Mouse (Mus musculus) kidney, embryonic 16.5 days (tissue): Measurements from ENCODE around the gene Glp1r. TPM values are rescaled to one million over a fixed set of nuclear protein-coding genes. Genes with fewer than 3 reads are reported as not detected.

Experiments used
- ATAC-seq: fragments of 200-750 bp; cut with Nextera tagmentation; 2 replicates; pipeline ENCODE4 v1.8.0; 2017; ENCODE audit warnings: moderate TSS enrichment; ENCODE audit not compliant: low FRiP score, low TSS enrichment
- H3K27ac ChIP-seq: fragments of 300-500 bp; sonication (generic); 2 replicates; pipeline ENCODE4 v1.5.1; 2014; ENCODE audit warnings: low read length
- H3K27me3 ChIP-seq: fragments of 300-500 bp; sonication (generic); 2 replicates; pipeline ENCODE4 v1.6.1; 2014; ENCODE audit warnings: low read length, control low read depth, mixed read lengths; ENCODE audit not compliant: insufficient read depth
- H3K36me3 ChIP-seq: fragments of 300-500 bp; sonication (generic); 2 replicates; pipeline ENCODE4 v1.6.1; 2014; ENCODE audit warnings: low read length, control low read depth, mixed read lengths; ENCODE audit not compliant: insufficient read depth
- H3K4me1 ChIP-seq: fragments of 300-500 bp; sonication (generic); 2 replicates; pipeline ENCODE4 v1.6.1; 2014; ENCODE audit warnings: low read length, control low read depth, mixed read lengths; ENCODE audit not compliant: insufficient read depth
- H3K4me2 ChIP-seq: fragments of 300-500 bp; sonication (generic); replicated peaks from 2 replicates; pipeline ENCODE4 v1.6.1; 2014; ENCODE audit warnings: low read depth, low read length
- H3K4me3 ChIP-seq: fragments of 300-500 bp; sonication (generic); 2 replicates; pipeline ENCODE4 v1.5.1; 2014; ENCODE audit warnings: mild to moderate bottlenecking, low read length
- H3K9ac ChIP-seq: fragments of 300-500 bp; sonication (generic); replicated peaks from 2 replicates; pipeline ENCODE4 v1.6.1; 2014; ENCODE audit warnings: low read length
- H3K9me3 ChIP-seq: fragments of 300-500 bp; sonication (generic); 2 replicates; pipeline ENCODE4 v1.6.1; 2016; ENCODE audit warnings: low read length, control low read depth
- WGBS: fragments of 180-500 bp; shearing (Covaris S2); extraction: QIAGEN DNeasy Blood & Tissue Kit; methylation state at CpG from one replicate; pipeline ENCODE4 v1.1.7; 2014; 5-methylcytosine and 5-hydroxymethylcytosine counted together
- polyA plus RNA-seq: library from polyadenylated mRNA; unstranded; fragments of >200 nt; fragmentation: Nextera tagmentation; extraction: Ambion mirVana; gene quantifications from 2 replicates; pipeline ENCODE4 v1.2.1, GENCODE M21; 2015

Glp1r gene
- polyA plus RNA-seq, 1 experiment from 2014 or later, result 0.49 TPM

DNA sequence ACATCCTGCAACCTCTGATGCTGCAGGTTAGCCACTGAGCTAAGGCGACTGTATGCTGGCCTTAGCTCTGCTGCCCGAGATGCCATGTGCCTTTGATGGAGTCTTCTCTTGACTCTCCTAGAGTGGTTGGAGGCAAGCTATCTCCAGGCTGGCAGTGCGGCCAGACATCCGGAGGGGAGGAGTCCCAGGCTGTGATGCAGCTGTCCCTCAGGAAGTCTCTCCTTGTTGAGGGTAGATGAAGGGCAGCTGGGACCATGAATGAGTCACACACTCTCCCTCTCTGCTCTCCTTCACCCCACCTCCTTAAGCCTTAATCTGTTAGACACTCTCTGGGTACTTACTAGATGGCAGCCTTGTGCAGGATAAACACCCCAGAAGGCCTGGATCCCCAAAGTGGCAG, 6.0 kb downstream of the Glp1r start:
- no peaks in the 10 kb centered on the region for H3K4me1 ChIP-seq

GRCm38 (mm10) chr17:30910866-30911731, 9.5 kb downstream of the Glp1r start:
- Histone ChIP-seq H3K4me2 (no peak overlapping the region), H3K27ac (no peak overlapping the region), H3K4me3 (no peak overlapping the region), H3K27me3 (peaks cover 14% of the 10 kb centered on the region), H3K9ac (no peak overlapping the region), H3K4me1 (no peaks in the 10 kb centered on the region), H3K9me3 (no peaks in the 10 kb centered on the region), H3K36me3 (no peaks in the 10 kb centered on the region)
- 38% methylated on average over 27 of the region's 27 CpGs for WGBS
- ATAC-seq, result no peak

More for the DNA sequence above, 6.0 kb downstream of the Glp1r start:
- Histone ChIP-seq H3K4me3 (no peak overlapping the region), H3K4me2 (no peak overlapping the region), H3K9me3 (no peaks in the 10 kb centered on the region), H3K36me3 (no peaks in the 10 kb centered on the region), H3K27ac (no peak overlapping the region), H3K9ac (no peak overlapping the region), H3K27me3 (peaks cover 20% of the 10 kb centered on the region)
- 61% methylated on average over 4 of the region's 4 CpGs for WGBS
- ATAC-seq, result no peak

- Histone ChIP-seq H3K4me2 (no peak overlapping the region), H3K9me3 (no peaks in the 10 kb centered on the region), H3K4me1 (no peaks in the 10 kb centered on the region), H3K27ac (no peak overlapping the region), H3K4me3 (no peak overlapping the region), H3K36me3 (no peaks in the 10 kb centered on the region), H3K27me3 (peaks cover 14% of the 10 kb centered on the region), H3K9ac (no peak overlapping the region)
- WGBS, result 13% methylated on average over 8 of the region's 8 CpGs
- no peak for ATAC-seq
Measured at GRCm38 (mm10) chr17:30911732-30912088, 10.1 kb downstream of the Glp1r start.

- no peak for ATAC-seq
- peaks cover 14% of the 10 kb centered on the region for H3K27me3 ChIP-seq
- no peak overlapping the region for H3K9ac ChIP-seq
- 52% methylated on average over 5 of the region's 5 CpGs for WGBS
- H3K36me3 ChIP-seq, result no peaks in the 10 kb centered on the region
- H3K9me3 ChIP-seq, result no peaks in the 10 kb centered on the region
- H3K4me3 ChIP-seq, result no peak overlapping the region
- H3K4me2 ChIP-seq, result no peak overlapping the region
- H3K27ac ChIP-seq, result no peak overlapping the region
- H3K4me1 ChIP-seq, result no peaks in the 10 kb centered on the region
Measured at GRCm38 (mm10) chr17:30912536-30912935, 10.9 kb downstream of the Glp1r start.

GRCm38 (mm10) chr17:30914264-30914663, 12.6 kb downstream of the Glp1r start:
- no peak for ATAC-seq
- H3K4me3 ChIP-seq, result no peak overlapping the region
- H3K4me1 ChIP-seq, result no peaks in the 10 kb centered on the region
- peaks cover 11% of the 10 kb centered on the region for H3K27me3 ChIP-seq
- H3K4me2 ChIP-seq, result no peak overlapping the region
- H3K9ac ChIP-seq, result no peak overlapping the region
- no peaks in the 10 kb centered on the region for H3K36me3 ChIP-seq
- H3K9me3 ChIP-seq, result no peaks in the 10 kb centered on the region
- H3K27ac ChIP-seq, result no peak overlapping the region

GRCm38 (mm10) chr17:30923566-30923965, 21.9 kb downstream of the Glp1r start:
- 70% methylated on average over 4 of the region's 4 CpGs for WGBS
- Histone ChIP-seq H3K4me1 (no peaks in the 10 kb centered on the region), H3K27me3 (no peaks in the 10 kb centered on the region), H3K4me2 (no peak overlapping the region), H3K36me3 (no peaks in the 10 kb centered on the region), H3K27ac (no peak overlapping the region), H3K9me3 (no peaks in the 10 kb centered on the region), H3K9ac (no peak overlapping the region), H3K4me3 (no peak overlapping the region)
- ATAC-seq, result no peak

GRCm38 (mm10) chr17:30930827-30931226, 29.2 kb downstream of the Glp1r start:
- Histone ChIP-seq H3K4me3 (no peak overlapping the region), H3K4me1 (no peaks in the 10 kb centered on the region), H3K9ac (no peak overlapping the region), H3K4me2 (no peak overlapping the region), H3K27me3 (no peaks in the 10 kb centered on the region), H3K36me3 (no peaks in the 10 kb centered on the region), H3K27ac (no peak overlapping the region), H3K9me3 (no peaks in the 10 kb centered on the region)
- no peak for ATAC-seq
- 72% methylated on average over 7 of the region's 7 CpGs for WGBS

GRCm38 (mm10) chr17:30932836-30933235, 31.2 kb downstream of the Glp1r start:
- Histone ChIP-seq H3K4me1 (no peaks in the 10 kb centered on the region), H3K9ac (no peak overlapping the region), H3K27me3 (no peaks in the 10 kb centered on the region), H3K4me3 (no peak overlapping the region), H3K36me3 (no peaks in the 10 kb centered on the region), H3K4me2 (no peak overlapping the region), H3K9me3 (no peaks in the 10 kb centered on the region), H3K27ac (no peak overlapping the region)
- 36% methylated on average over 5 of the region's 5 CpGs for WGBS
- ATAC-seq, result no peak

- WGBS, result 63% methylated on average over 5 of the region's 5 CpGs
- Histone ChIP-seq H3K9me3 (no peaks in the 10 kb centered on the region), H3K4me2 (no peak overlapping the region), H3K27ac (no peak overlapping the region), H3K9ac (no peak overlapping the region), H3K4me1 (no peaks in the 10 kb centered on the region), H3K36me3 (no peaks in the 10 kb centered on the region), H3K27me3 (no peaks in the 10 kb centered on the region), H3K4me3 (no peak overlapping the region)
- no peak for ATAC-seq
Measured at GRCm38 (mm10) chr17:30935301-30935700, 33.7 kb downstream of the Glp1r start.

- no peaks in the 10 kb centered on the region for H3K9me3 ChIP-seq
- no peaks in the 10 kb centered on the region for H3K27me3 ChIP-seq
- no peaks in the 10 kb centered on the region for H3K36me3 ChIP-seq
- H3K4me3 ChIP-seq, result no peak overlapping the region
- no peak overlapping the region for H3K9ac ChIP-seq
- no peak overlapping the region for H3K27ac ChIP-seq
- H3K4me1 ChIP-seq, result no peaks in the 10 kb centered on the region
- WGBS, result 46% methylated on average over 9 of the region's 9 CpGs
- no peak overlapping the region for H3K4me2 ChIP-seq
- ATAC-seq, result no peak
Measured at GRCm38 (mm10) chr17:30938554-30938953, 36.9 kb downstream of the Glp1r start.
